Mouse (Mus musculus): Measurements from ENCODE around the gene Adra1d.

DNA sequence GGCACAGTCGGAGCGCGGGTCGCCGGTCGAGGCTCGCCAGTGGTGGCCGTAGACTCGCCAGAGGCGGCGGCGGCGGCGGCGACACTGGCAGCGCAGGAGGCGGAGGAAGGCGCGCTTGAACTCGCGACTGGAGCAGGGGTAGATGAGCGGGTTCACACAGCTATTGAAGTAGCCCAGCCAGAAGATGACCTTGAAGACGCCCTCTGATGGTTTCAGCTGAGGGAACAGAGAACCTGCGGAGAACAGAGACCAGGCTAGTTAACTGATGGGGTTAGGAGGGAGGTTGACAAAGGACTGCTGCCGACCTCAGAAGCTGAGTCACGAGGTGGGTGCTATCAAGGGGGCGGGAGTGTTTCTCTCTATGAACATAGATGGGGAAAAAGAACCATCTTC lies 15.8 kb downstream of the Adra1d start:
- TF ChIP-seq POLR2A (IDR thresholded peaks at IDR 0.05; ENCODE audit: extremely low read depth, insufficient read depth, low read length) (no peak), CTCF (IDR thresholded peaks at IDR 0.05; ENCODE audit: extremely low read depth, insufficient read depth, low read length) (no peak)
